Mouse (Mus musculus) olfactory bulb, adult 2 months (tissue): ENCODE measurements around the gene Slc7a12. TPM values are rescaled to one million over a fixed set of nuclear protein-coding genes. Genes with fewer than 3 reads are reported as not detected.

Source experiments
- H3K27ac ChIP-seq: fragments of 200-500 bp; 2 replicates; pipeline ENCODE4 v1.5.1; 2012; ENCODE audit warnings: low read depth, low read length; ENCODE audit not compliant: insufficient read depth
- H3K4me1 ChIP-seq: fragments of 200-500 bp; 2 replicates; pipeline ENCODE4 v1.6.1; 2012; ENCODE audit warnings: low read length; ENCODE audit not compliant: control insufficient read depth, insufficient read depth
- H3K4me3 ChIP-seq: fragments of 200-500 bp; 2 replicates; pipeline ENCODE4 v1.5.1; 2012; ENCODE audit warnings: mild to moderate bottlenecking, low read depth, low read length, moderate library complexity; ENCODE audit not compliant: insufficient read depth
- CTCF ChIP-seq: fragments of 200-500 bp; IDR thresholded peaks from 2 replicates; pipeline ENCODE4 v1.5.1; 2012; ENCODE audit warnings: low read depth, mild to moderate bottlenecking, low read length, moderate library complexity; ENCODE audit not compliant: insufficient read depth
- POLR2A ChIP-seq: fragments of 200-500 bp; IDR thresholded peaks from 2 replicates; pipeline ENCODE4 v1.6.1; 2012; ENCODE audit warnings: mild to moderate bottlenecking, low read depth, low read length, moderate library complexity; ENCODE audit not compliant: insufficient read depth
- WGBS: fragments of 180-500 bp; shearing (Covaris S2); methylation state at CpG from one replicate; pipeline ENCODE4 v1.1.7; 2018; 5-methylcytosine and 5-hydroxymethylcytosine counted together
- polyA plus RNA-seq: library from polyadenylated mRNA; stranded (reverse); fragments of >200 nt; gene quantifications from 2 replicates; pipeline ENCODE4 v1.2.4, GENCODE M21; 2012; ENCODE audit warnings: low replicate concordance; ENCODE audit not compliant: missing spikeins, insufficient read depth, insufficient read length

Gene Slc7a12
- polyA plus RNA-seq, result not detected in 2 replicates

GRCm38 (mm10) chr3:14480397-14480796, at the start of gene Slc7a12:
Gene Slc7a12 (plus strand): TSS chr3:14480697.
- Histone ChIP-seq H3K4me1 (no peaks in the 10 kb centered on the region), H3K27ac (no peak within 1 kb of the TSS), H3K4me3 (no peak within 1 kb of the TSS)
- no peak for TF ChIP-seq POLR2A
- TF ChIP-seq CTCF, result no peak

- Histone ChIP-seq H3K4me1 (no peaks in the 10 kb centered on the region), H3K4me3 (no peak overlapping the region), H3K27ac (no peak overlapping the region)
- no peak for TF ChIP-seq CTCF
- TF ChIP-seq POLR2A, result no peak
- 84% methylated on average over 1 of the region's 1 CpGs for WGBS
Measured at GRCm38 (mm10) chr3:14432381-14432780, 48.1 kb upstream of the Slc7a12 start.

DNA sequence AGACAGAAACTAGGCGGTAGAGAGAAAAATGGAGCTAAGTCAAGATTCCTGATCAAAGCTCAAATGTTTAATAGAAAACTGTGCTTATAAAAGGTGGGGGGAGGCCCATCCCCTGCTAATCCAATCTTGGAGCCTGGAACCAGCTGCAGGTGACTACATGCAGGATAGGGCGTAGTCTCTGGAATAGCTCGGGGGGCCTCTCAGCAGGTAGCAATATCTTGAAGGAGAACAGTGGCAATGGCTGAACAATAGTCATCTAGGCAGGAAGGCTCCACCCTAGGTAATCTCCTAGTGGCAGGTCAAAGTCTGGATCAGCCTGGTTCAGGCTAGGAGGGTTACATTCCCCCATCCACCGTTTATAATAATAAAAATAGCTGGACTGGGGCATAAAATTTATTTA, 34.5 kb upstream of the Slc7a12 start:
- H3K4me1 ChIP-seq, result no peaks in the 10 kb centered on the region
- no peak overlapping the region for H3K27ac ChIP-seq
- TF ChIP-seq POLR2A (no peak), CTCF (no peak)
- no peak overlapping the region for H3K4me3 ChIP-seq
- WGBS, result 91% methylated on average over 4 of the region's 4 CpGs

DNA sequence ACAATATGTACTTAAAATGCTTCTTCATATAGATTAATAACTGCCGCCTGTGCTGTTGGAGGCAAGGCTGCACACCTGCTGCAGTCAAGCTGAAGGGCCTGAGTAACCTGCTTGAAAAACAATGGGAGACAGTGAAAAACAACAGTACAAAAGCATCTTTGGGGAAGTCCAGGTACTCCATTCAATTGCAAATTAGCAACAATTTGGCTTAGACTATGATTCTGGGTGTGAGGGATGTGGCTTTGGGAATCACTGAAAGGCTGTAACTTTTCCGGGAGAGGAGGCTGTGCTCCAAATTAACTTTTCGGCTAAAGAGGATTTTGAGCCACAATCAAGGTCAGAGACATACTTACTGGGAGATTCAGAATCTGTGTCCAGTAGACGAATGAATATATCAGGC, 33.8 kb upstream of the Slc7a12 start:
- Histone ChIP-seq H3K4me1 (no peaks in the 10 kb centered on the region), H3K27ac (no peak overlapping the region), H3K4me3 (no peak overlapping the region)
- TF ChIP-seq CTCF, result no peak
- TF ChIP-seq POLR2A, result no peak
- WGBS, result 93% methylated on average over 4 of the region's 4 CpGs

Other genes with a start within 250 kb of the Slc7a12 start
- gene 1810022K09Rik, start 130.6 kb downstream of the Slc7a12 start, polyA plus RNA-seq, result not detected in 2 replicates
- gene Car13, start 161.0 kb downstream of the Slc7a12 start, polyA plus RNA-seq, result not detected in 2 replicates